Mouse (Mus musculus) liver, adult 2 months (tissue): ENCODE measurements at regions not wholly inside any gene's neighbourhood (a gene's known extent, or its start where the extent isn't known, plus 50 kb on each side); places are given as distances from the start of the nearest gene placed in this dataset.

Experiments
- DNase-seq: peaks from one replicate; pipeline ENCODE4 v3.0.0-alpha.2; 2011; ENCODE audit warnings: low read depth, low spot score; ENCODE audit errors: extremely low read depth
- H3K27ac ChIP-seq: fragments of 200-500 bp; replicated peaks from 2 replicates; pipeline ENCODE4 v1.5.1; 2012; ENCODE audit warnings: low read depth, mild to moderate bottlenecking, control low read depth, inconsistent platforms, low read length; ENCODE audit not compliant: insufficient read depth
- H3K27me3 ChIP-seq: fragments of 200-500 bp; 2 replicates; pipeline ENCODE4 v1.6.1; 2012; ENCODE audit warnings: mild to moderate bottlenecking, moderate library complexity, low read length, inconsistent platforms; ENCODE audit not compliant: control insufficient read depth, insufficient read depth
- H3K36me3 ChIP-seq: fragments of 200-500 bp; 2 replicates; pipeline ENCODE4 v1.6.1; 2012; ENCODE audit warnings: low read length, inconsistent platforms; ENCODE audit not compliant: control insufficient read depth, insufficient read depth
- H3K4me1 ChIP-seq: fragments of 200-500 bp; 2 replicates; pipeline ENCODE4 v1.6.1; 2011; ENCODE audit warnings: low read length; ENCODE audit not compliant: control insufficient read depth, insufficient read depth
- H3K4me3 ChIP-seq: fragments of 200-500 bp; 2 replicates; pipeline ENCODE4 v1.5.1; 2011; ENCODE audit warnings: low read depth, mild to moderate bottlenecking, control low read depth, low read length, moderate library complexity; ENCODE audit not compliant: insufficient read depth
- H3K79me2 ChIP-seq: fragments of 200-500 bp; 2 replicates; pipeline ENCODE4 v1.6.1; 2012; ENCODE audit warnings: inconsistent platforms, mild to moderate bottlenecking, low read length, moderate library complexity; ENCODE audit not compliant: control insufficient read depth, insufficient read depth
- H3K9ac ChIP-seq: fragments of 200-500 bp; 2 replicates; pipeline ENCODE4 v1.6.1; 2012; ENCODE audit warnings: low read depth, mild to moderate bottlenecking, control low read depth, inconsistent platforms, low read length
- CTCF ChIP-seq: fragments of 200-500 bp; IDR thresholded peaks from 2 replicates; pipeline ENCODE4 v1.5.1; 2011; ENCODE audit warnings: low read depth, low read length, control low read depth
- POLR2A ChIP-seq: fragments of 200-500 bp; IDR thresholded peaks from 2 replicates; pipeline ENCODE4 v1.6.1; 2011; ENCODE audit warnings: low read length, control low read depth; ENCODE audit not compliant: insufficient read depth; ENCODE audit errors: extremely low read depth
- WGBS: fragments of 180-500 bp; shearing (Covaris S2); methylation state at CpG from one replicate; pipeline ENCODE4 v1.1.7; 2018; 5-methylcytosine and 5-hydroxymethylcytosine counted together

GRCm38 (mm10) chr7:70536046-70536445 lies 169.5 kb upstream of the Nr2f2 start:
- 39% methylated on average over 6 of the region's 6 CpGs for WGBS
- no peak overlapping the region for H3K4me3 ChIP-seq
- no peak for TF ChIP-seq CTCF
- TF ChIP-seq POLR2A, result no peak
- peak overlapping the region; percentile 1; the same call in 1 of the 2 replicates for H3K27ac ChIP-seq
- H3K4me1 ChIP-seq, result peaks cover 4% of the 10 kb centered on the region; the same call in 1 of the 2 replicates
- H3K27me3 ChIP-seq, result no peaks in the 10 kb centered on the region
- no peaks in the 10 kb centered on the region for H3K79me2 ChIP-seq
- DNase-seq, result peak; percentile 84
- H3K9ac ChIP-seq, result no peak overlapping the region
- no peaks in the 10 kb centered on the region for H3K36me3 ChIP-seq

GRCm38 (mm10) chr7:70533552-70533951 lies 167.0 kb upstream of the Nr2f2 start:
- H3K36me3 ChIP-seq, result no peaks in the 10 kb centered on the region
- TF ChIP-seq POLR2A (no peak), CTCF (no peak)
- H3K79me2 ChIP-seq, result no peaks in the 10 kb centered on the region
- H3K27ac ChIP-seq, result no peak overlapping the region
- 100% methylated on average over 1 of the region's 1 CpGs for WGBS
- H3K4me3 ChIP-seq, result no peak overlapping the region
- no peaks in the 10 kb centered on the region for H3K27me3 ChIP-seq
- H3K9ac ChIP-seq, result no peak overlapping the region
- peaks cover 2% of the 10 kb centered on the region; the same call in 1 of the 2 replicates for H3K4me1 ChIP-seq
- no peak for DNase-seq

- Histone ChIP-seq H3K79me2 (no peaks in the 10 kb centered on the region), H3K27me3 (no peaks in the 10 kb centered on the region), H3K27ac (no peak overlapping the region), H3K4me1 (peaks cover 6% of the 10 kb centered on the region; the same call in 1 of the 2 replicates), H3K36me3 (no peaks in the 10 kb centered on the region), H3K4me3 (no peak overlapping the region), H3K9ac (no peak overlapping the region)
- no peak for DNase-seq
- 77% methylated on average over 4 of the region's 4 CpGs for WGBS
- TF ChIP-seq POLR2A (no peak), CTCF (no peak)
Measured at GRCm38 (mm10) chr7:70527921-70528320, 161.4 kb upstream of the Nr2f2 start.

GRCm38 (mm10) chr7:70525372-70525771 lies 158.8 kb upstream of the Nr2f2 start:
- DNase-seq, result peak; percentile 100
- Histone ChIP-seq H3K27ac (peak overlapping the region; percentile 80; the same call in 1 of the 2 replicates), H3K27me3 (no peaks in the 10 kb centered on the region), H3K36me3 (no peaks in the 10 kb centered on the region), H3K4me1 (peaks cover 6% of the 10 kb centered on the region; the same call in 1 of the 2 replicates), H3K9ac (no peak overlapping the region), H3K4me3 (no peak overlapping the region), H3K79me2 (no peaks in the 10 kb centered on the region)
- TF ChIP-seq POLR2A (no peak), CTCF (no peak)
- WGBS, result 46% methylated on average over 2 of the region's 2 CpGs

GRCm38 (mm10) chr7:70524744-70525143 lies 158.2 kb upstream of the Nr2f2 start:
- Histone ChIP-seq H3K9ac (no peak overlapping the region), H3K27me3 (no peaks in the 10 kb centered on the region), H3K27ac (peak overlapping the region; percentile 80), H3K79me2 (no peaks in the 10 kb centered on the region), H3K36me3 (no peaks in the 10 kb centered on the region), H3K4me1 (peaks cover 6% of the 10 kb centered on the region; the same call in 1 of the 2 replicates), H3K4me3 (no peak overlapping the region)
- WGBS, result 29% methylated on average over 9 of the region's 9 CpGs
- TF ChIP-seq POLR2A (no peak), CTCF (no peak)
- DNase-seq, result peak; percentile 99

- no peaks in the 10 kb centered on the region for H3K36me3 ChIP-seq
- H3K27ac ChIP-seq, result peak overlapping the region; percentile 62
- no peaks in the 10 kb centered on the region for H3K27me3 ChIP-seq
- H3K9ac ChIP-seq, result no peak overlapping the region
- H3K79me2 ChIP-seq, result no peaks in the 10 kb centered on the region
- H3K4me3 ChIP-seq, result no peak overlapping the region
- DNase-seq, result peak; percentile 98
- 18% methylated on average over 4 of the region's 4 CpGs for WGBS
- peaks cover 6% of the 10 kb centered on the region; the same call in 1 of the 2 replicates for H3K4me1 ChIP-seq
- TF ChIP-seq CTCF, result no peak
- no peak for TF ChIP-seq POLR2A
Measured at GRCm38 (mm10) chr7:70524251-70524650, 157.7 kb upstream of the Nr2f2 start.
